Mouse (Mus musculus) E14TG2a.4 (cell line): ENCODE results near the gene Rph3a.

Source experiments
- H3K27me3 ChIP-seq: 2 replicates; pipeline ENCODE4 v1.6.1; 2014; ENCODE audit warnings: low read length, control low read depth; ENCODE audit not compliant: insufficient read depth
- H3K36me3 ChIP-seq: 2 replicates; pipeline ENCODE4 v1.6.1; 2014; ENCODE audit warnings: low read length, control low read depth; ENCODE audit not compliant: insufficient read depth
- H3K4me1 ChIP-seq: replicated peaks from 2 replicates; pipeline ENCODE4 v1.6.1; 2014; ENCODE audit warnings: low read depth, low read length, control low read depth
- H3K4me3 ChIP-seq: replicated peaks from 2 replicates; pipeline ENCODE4 v1.5.1; 2014; ENCODE audit warnings: mild to moderate bottlenecking, low read length
- H3K9me3 ChIP-seq: 2 replicates; pipeline ENCODE4 v1.6.1; 2014; ENCODE audit warnings: low read length, control low read depth
- CTCF ChIP-seq: conservative IDR thresholded peaks from 2 replicates; pipeline ENCODE4 v1.5.1; 2014; ENCODE audit warnings: low read length
- NANOG ChIP-seq: IDR thresholded peaks from 2 replicates; pipeline ENCODE4 v1.6.1; 2014; ENCODE audit warnings: borderline replicate concordance, low read length, mixed read lengths
- POU5F1 ChIP-seq: IDR thresholded peaks from 2 replicates; pipeline ENCODE4 v1.6.1; 2014; ENCODE audit warnings: low read length, borderline replicate concordance

The Rph3a gene

GRCm38 (mm10) chr5:120999573-120999972, 10.3 kb downstream of the Rph3a start:
- TF ChIP-seq CTCF, result peak; percentile 82
- no peak for TF ChIP-seq POU5F1
- Histone ChIP-seq H3K27me3 (peaks cover 35% of the 10 kb centered on the region), H3K9me3 (no peaks in the 10 kb centered on the region), H3K4me1 (peaks cover 45% of the 10 kb centered on the region), H3K4me3 (no peak overlapping the region), H3K36me3 (no peaks in the 10 kb centered on the region)

DNA sequence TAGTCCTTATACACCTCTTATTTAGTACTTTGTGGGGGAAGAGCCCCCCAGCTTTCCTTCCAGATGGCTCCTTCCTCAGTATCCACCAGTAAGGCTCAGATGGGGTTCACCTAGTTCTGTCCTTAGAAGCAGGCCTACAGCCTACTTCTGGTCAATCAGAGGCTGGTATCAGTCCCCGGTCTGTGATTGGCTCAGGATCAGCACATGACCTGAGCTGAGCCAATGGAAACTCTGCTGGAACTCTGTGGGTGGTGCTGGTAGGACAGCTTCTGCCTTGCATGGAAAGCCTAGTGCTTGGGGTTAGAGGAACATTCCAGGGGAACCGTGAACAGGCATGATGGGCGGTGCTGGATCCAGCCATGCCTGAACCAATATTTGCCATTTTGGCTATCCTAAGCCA, 21.5 kb downstream of the Rph3a start:
- Histone ChIP-seq H3K4me1 (peaks cover 16% of the 10 kb centered on the region), H3K4me3 (no peak overlapping the region), H3K27me3 (peaks cover 40% of the 10 kb centered on the region), H3K9me3 (no peaks in the 10 kb centered on the region), H3K36me3 (no peaks in the 10 kb centered on the region)
- TF ChIP-seq NANOG (no peak), POU5F1 (no peak), CTCF (no peak)

DNA sequence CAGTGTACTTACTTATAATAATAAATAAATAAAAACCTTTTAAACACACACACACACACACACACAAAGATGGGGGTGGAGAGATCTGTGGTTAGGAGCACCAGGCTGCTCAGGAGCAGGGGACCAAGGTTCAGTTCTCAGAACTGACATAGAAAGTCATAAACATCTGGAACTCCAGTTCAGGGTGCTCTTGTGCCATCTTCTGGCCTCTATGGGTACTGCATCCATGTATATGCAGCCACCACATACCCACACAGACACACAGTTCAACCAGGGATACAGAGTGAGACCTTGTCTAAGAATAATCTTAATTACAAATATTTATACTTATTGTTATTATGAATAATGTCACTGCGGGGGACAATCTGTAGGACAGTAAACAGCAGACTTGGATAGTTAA, 26.9 kb downstream of the Rph3a start:
- TF ChIP-seq POU5F1 (no peak), NANOG (no peak), CTCF (peak; percentile 64)
- no peak overlapping the region for H3K4me3 ChIP-seq
- peaks cover 30% of the 10 kb centered on the region for H3K27me3 ChIP-seq

GRCm38 (mm10) chr5:120981211-120981610, 28.7 kb downstream of the Rph3a start:
- Histone ChIP-seq H3K27me3 (peaks cover 36% of the 10 kb centered on the region), H3K9me3 (no peaks in the 10 kb centered on the region), H3K4me3 (no peak overlapping the region), H3K36me3 (no peaks in the 10 kb centered on the region), H3K4me1 (peaks cover 5% of the 10 kb centered on the region)
- TF ChIP-seq POU5F1, result no peak
- TF ChIP-seq NANOG, result no peak
- TF ChIP-seq CTCF, result no peak

More for the DNA sequence above, 26.9 kb downstream of the Rph3a start:
- H3K9me3 ChIP-seq, result no peaks in the 10 kb centered on the region
- H3K4me1 ChIP-seq, result peaks cover 5% of the 10 kb centered on the region; the same call in 1 of the 2 replicates
- H3K36me3 ChIP-seq, result no peaks in the 10 kb centered on the region

- Histone ChIP-seq H3K9me3 (no peaks in the 10 kb centered on the region), H3K27me3 (peaks cover 28% of the 10 kb centered on the region), H3K4me1 (peaks cover 16% of the 10 kb centered on the region), H3K4me3 (no peak overlapping the region), H3K36me3 (no peaks in the 10 kb centered on the region)
- no peak for TF ChIP-seq POU5F1
- peak; percentile 80 for TF ChIP-seq CTCF
- no peak for TF ChIP-seq NANOG
Observed at GRCm38 (mm10) chr5:120980116-120980515, 29.8 kb downstream of the Rph3a start.

DNA sequence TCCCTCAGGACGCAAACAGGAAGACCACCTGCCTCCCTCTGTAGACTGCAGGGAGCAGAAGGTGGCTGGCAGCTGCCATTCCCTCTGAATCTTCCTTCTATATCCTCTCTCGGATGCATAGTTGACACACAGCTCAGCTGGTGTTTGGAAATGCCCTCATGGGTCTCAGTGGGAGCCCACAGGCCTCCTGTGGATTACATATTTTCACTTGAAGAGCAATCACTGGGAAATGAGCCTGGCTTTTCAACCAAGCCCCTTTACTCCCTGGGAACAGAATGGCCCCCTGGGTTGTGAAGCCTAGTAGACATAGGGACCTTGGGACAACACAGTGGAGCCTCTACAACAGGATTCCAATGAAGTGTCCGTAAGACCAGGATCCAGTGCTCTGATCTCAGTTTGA, 33.8 kb downstream of the Rph3a start:
- TF ChIP-seq CTCF (no peak), NANOG (peak; percentile 64), POU5F1 (no peak)

DNA sequence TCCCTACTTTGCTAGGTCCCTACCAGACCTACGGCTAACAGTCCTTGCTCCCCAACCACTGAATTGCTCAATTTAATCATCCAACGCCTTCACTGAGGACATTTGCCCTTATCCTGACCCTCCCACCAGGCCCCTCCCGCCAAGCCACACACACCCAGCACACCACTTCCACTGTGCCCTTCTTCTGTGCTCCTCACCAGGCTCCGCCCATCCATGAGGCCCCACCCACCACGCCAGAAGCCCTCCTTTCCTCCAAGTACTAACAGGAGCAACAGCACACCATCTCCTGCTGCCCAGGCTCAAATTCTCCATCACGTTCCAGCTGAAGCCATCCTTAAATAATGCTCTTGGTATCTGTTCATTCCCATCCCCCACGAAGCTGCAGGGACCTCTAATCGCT, 35.4 kb downstream of the Rph3a start:
- Histone ChIP-seq H3K36me3 (no peaks in the 10 kb centered on the region), H3K9me3 (0 out of 2 replicates have a peak, but pooled peaks cover 5% of the 10 kb centered on the region), H3K4me1 (peaks cover 43% of the 10 kb centered on the region), H3K4me3 (no peak overlapping the region), H3K27me3 (peaks cover 40% of the 10 kb centered on the region)
- no peak for TF ChIP-seq NANOG
- no peak for TF ChIP-seq CTCF
- TF ChIP-seq POU5F1, result no peak

More for the DNA sequence above, 33.8 kb downstream of the Rph3a start:
- Histone ChIP-seq H3K4me3 (no peak overlapping the region), H3K4me1 (peaks cover 33% of the 10 kb centered on the region), H3K27me3 (peaks cover 33% of the 10 kb centered on the region), H3K9me3 (0 out of 2 replicates have a peak, but pooled peaks cover 5% of the 10 kb centered on the region), H3K36me3 (no peaks in the 10 kb centered on the region)

- Histone ChIP-seq H3K4me1 (peaks cover 47% of the 10 kb centered on the region), H3K9me3 (0 out of 2 replicates have a peak, but pooled peaks cover 5% of the 10 kb centered on the region), H3K4me3 (no peak overlapping the region), H3K36me3 (no peaks in the 10 kb centered on the region), H3K27me3 (peaks cover 28% of the 10 kb centered on the region)
- no peak for TF ChIP-seq POU5F1
- no peak for TF ChIP-seq NANOG
- no peak for TF ChIP-seq CTCF
Observed at GRCm38 (mm10) chr5:120972278-120972677, 37.6 kb downstream of the Rph3a start.

DNA sequence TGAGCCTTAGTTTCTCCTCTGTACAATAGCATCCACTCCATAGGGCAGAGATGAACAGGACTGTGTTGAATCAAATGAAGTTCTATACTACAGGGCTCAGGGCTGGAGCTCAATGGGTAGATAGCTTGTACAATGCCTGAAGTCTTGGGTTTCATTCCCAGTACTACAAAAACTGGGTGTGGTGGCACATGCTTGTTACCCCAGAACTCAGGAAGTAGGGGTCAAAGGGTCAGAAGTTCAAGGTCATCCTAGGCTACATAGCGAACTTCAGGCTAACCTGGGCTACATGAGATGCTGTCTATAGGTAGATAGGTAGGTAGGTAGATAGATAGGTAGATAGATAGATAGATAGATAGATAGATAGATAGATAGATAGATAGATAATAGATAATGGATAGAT, 38.6 kb downstream of the Rph3a start:
- Histone ChIP-seq H3K4me3 (no peak overlapping the region), H3K9me3 (0 out of 2 replicates have a peak, but pooled peaks cover 5% of the 10 kb centered on the region), H3K4me1 (peaks cover 45% of the 10 kb centered on the region), H3K27me3 (peaks cover 31% of the 10 kb centered on the region), H3K36me3 (no peaks in the 10 kb centered on the region)
- TF ChIP-seq CTCF (no peak), POU5F1 (no peak), NANOG (no peak)
